Mouse (Mus musculus): ENCODE measurements around the gene Gpc4.

DNA sequence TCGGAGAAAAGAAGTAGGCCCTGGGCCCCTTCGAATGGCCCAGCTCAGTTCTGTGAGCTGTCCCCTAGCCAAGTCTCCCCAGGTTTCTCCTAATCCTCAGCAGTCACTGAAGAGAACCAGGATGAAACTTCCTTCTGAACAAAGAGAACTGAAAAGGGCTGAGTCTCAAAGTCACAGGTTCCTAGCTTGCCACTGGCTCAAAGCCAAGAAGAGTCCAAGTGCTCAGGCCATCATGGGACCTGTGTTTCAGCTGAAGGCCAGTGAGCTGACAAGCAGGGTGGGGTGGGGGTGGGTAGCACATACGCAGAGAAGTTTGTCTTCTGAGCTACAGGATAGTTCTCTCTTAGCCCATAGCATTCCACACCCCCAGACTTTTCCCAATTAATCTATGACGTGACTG lies 36.3 kb downstream of the Gpc4 start:
- TF ChIP-seq CTCF (IDR thresholded peaks at IDR 0.05; ENCODE audit: low read depth), result no peak
- no peak for TF ChIP-seq EP300 (IDR thresholded peaks at IDR 0.05; ENCODE audit: low read depth)

Data from heart, postnatal 0 days (tissue).